Mouse (Mus musculus): ENCODE results near the gene Sct. TPM values are rescaled to one million over a fixed set of nuclear protein-coding genes. Genes with fewer than 3 reads are reported as not detected.

Gene Sct
- total RNA-seq (2022) = under 1 TPM in 1 of 4 experiments, not detected in 3; 0.67 TPM

GRCm38 (mm10) chr7:141278766-141279590 lies at the start of gene Sct:
Gene Sct, minus strand, starts transcription at chr7:141279133.
- no peak for DNase-seq

GRCm38 (mm10) chr7:141328373-141328990 lies 49.5 kb upstream of the Sct start:
- no peak for DNase-seq

- DNase-seq = peak; percentile 98
These were observed 48.8 kb upstream of the Sct start, which contains the start of the genes Deaf1 and Tmem80 for GRCm38 (mm10) chr7:141327469-141328372. Gene Deaf1, minus strand, starts transcription at chr7:141327690. Gene Tmem80, plus strand, starts transcription at chr7:141327739.

GRCm38 (mm10) chr7:141326546-141327446 lies 47.9 kb upstream of the Sct start:
- DNase-seq = peak; percentile 24

GRCm38 (mm10) chr7:141324686-141325085 lies 45.8 kb upstream of the Sct start:
- no peak for DNase-seq

- no peak for DNase-seq
These were observed 40.5 kb upstream of the Sct start for GRCm38 (mm10) chr7:141319446-141319845.

- no peak for DNase-seq
These were observed 38.7 kb upstream of the Sct start for GRCm38 (mm10) chr7:141317619-141318132.

GRCm38 (mm10) chr7:141315974-141316373 lies 37.0 kb upstream of the Sct start:
- DNase-seq = no peak

- DNase-seq = no peak
These were observed 36.1 kb upstream of the Sct start for GRCm38 (mm10) chr7:141315076-141315475.

GRCm38 (mm10) chr7:141314416-141314815 lies 35.5 kb upstream of the Sct start:
- no peak for DNase-seq

- DNase-seq = no peak
These were observed 25.6 kb upstream of the Sct start for GRCm38 (mm10) chr7:141304537-141304936.

GRCm38 (mm10) chr7:141302702-141303268 lies 23.9 kb upstream of the Sct start:
- no peak for DNase-seq

GRCm38 (mm10) chr7:141301386-141301785 lies 22.5 kb upstream of the Sct start:
- DNase-seq = no peak

GRCm38 (mm10) chr7:141299175-141299574 lies 20.2 kb upstream of the Sct start:
- no peak for DNase-seq

- no peak for DNase-seq
These were observed 19.2 kb upstream of the Sct start for GRCm38 (mm10) chr7:141297926-141298650.

- DNase-seq = no peak
These were observed 15.5 kb upstream of the Sct start for GRCm38 (mm10) chr7:141294479-141294878.

- DNase-seq = no peak
These were observed 15.0 kb upstream of the Sct start for GRCm38 (mm10) chr7:141293852-141294471.

- DNase-seq = no peak
These were observed 13.9 kb upstream of the Sct start for GRCm38 (mm10) chr7:141292583-141293388.
